Mouse (Mus musculus): ENCODE data around the gene Prrg4. TPM values are rescaled to one million over a fixed set of nuclear protein-coding genes. Genes with fewer than 3 reads are reported as not detected.
A peak's percentile ranks its signal among the peaks of the same experiment; 100 is the strongest.
"Not testable (repeated sequence)": the region's sequence is repeated elsewhere in the genome, so short reads cannot be mapped to it uniquely, and the experiment has no call there.

Prrg4 gene
- 0.48 and 0.76 TPM in 2 replicates for polyA plus RNA-seq (2015; fragmentation: Nextera tagmentation; extraction: Ambion mirVana)

- TF ChIP-seq CTCF (IDR thresholded peaks at IDR 0.05; ENCODE audit: low read depth), result peak; percentile 67
- Histone ChIP-seq H3K27me3 (replicated peaks; ENCODE audit: control insufficient read depth, insufficient read depth, low read length) (0 out of 2 replicates have a peak, but pooled peaks cover 2% of the 10 kb centered on the region), H3K27ac (ENCODE audit: low read depth, low read length) (no peak within 1 kb of the TSS), H3K9ac (ENCODE audit: low read depth, low read length) (peak within 1 kb of the TSS; percentile 47), H3K36me3 (ENCODE audit: control insufficient read depth, insufficient read depth) (no peaks in the 10 kb centered on the region), H3K9me3 (ENCODE audit: control insufficient read depth) (no peaks in the 10 kb centered on the region), H3K4me3 (ENCODE audit: low read depth, low read length) (peak within 1 kb of the TSS; percentile 47), H3K4me1 (replicated peaks; ENCODE audit: control insufficient read depth, insufficient read depth, low read length) (no peaks in the 10 kb centered on the region), H3K4me2 (replicated peaks; ENCODE audit: low read depth) (peak within 1 kb of the TSS; percentile 90)
- under 1% methylated on average over 59 of the region's 62 CpGs for WGBS
- peak; percentile 86 for ATAC-seq
Measured at GRCm38 (mm10) chr2:104849276-104849990, at the start of gene Prrg4. Gene Prrg4, minus strand, starts transcription at chr2:104849876.

- Histone ChIP-seq H3K27ac (ENCODE audit: low read depth, low read length) (no peak overlapping the region), H3K4me3 (ENCODE audit: low read depth, low read length) (no peak overlapping the region), H3K36me3 (ENCODE audit: control insufficient read depth, insufficient read depth) (no peaks in the 10 kb centered on the region), H3K27me3 (replicated peaks; ENCODE audit: control insufficient read depth, insufficient read depth, low read length) (no peaks in the 10 kb centered on the region), H3K4me1 (replicated peaks; ENCODE audit: control insufficient read depth, insufficient read depth, low read length) (no peaks in the 10 kb centered on the region), H3K9ac (ENCODE audit: low read depth, low read length) (no peak overlapping the region), H3K9me3 (ENCODE audit: control insufficient read depth) (no peaks in the 10 kb centered on the region), H3K4me2 (replicated peaks; ENCODE audit: low read depth) (no peak overlapping the region; the same call in 1 of the 2 replicates)
- WGBS, result 15% methylated on average over 10 of the region's 10 CpGs
- ATAC-seq, result peak; percentile 38; the same call in 1 of the 2 replicates
- peak; percentile 96 for TF ChIP-seq CTCF (IDR thresholded peaks at IDR 0.05; ENCODE audit: low read depth)
Measured at GRCm38 (mm10) chr2:104887882-104888566, 38.3 kb upstream of the Prrg4 start.

GRCm38 (mm10) chr2:104887331-104887730, 37.7 kb upstream of the Prrg4 start:
- 62% methylated on average over 2 of the region's 2 CpGs for WGBS
- not testable (repeated sequence) for H3K36me3 ChIP-seq (ENCODE audit: control insufficient read depth, insufficient read depth); H3K27ac ChIP-seq (ENCODE audit: low read depth, low read length); H3K4me1 ChIP-seq (replicated peaks; ENCODE audit: control insufficient read depth, insufficient read depth, low read length); H3K4me3 ChIP-seq (ENCODE audit: low read depth, low read length); H3K27me3 ChIP-seq (replicated peaks; ENCODE audit: control insufficient read depth, insufficient read depth, low read length); H3K9me3 ChIP-seq (ENCODE audit: control insufficient read depth); ATAC-seq; H3K9ac ChIP-seq (ENCODE audit: low read depth, low read length); H3K4me2 ChIP-seq (replicated peaks; ENCODE audit: low read depth)

GRCm38 (mm10) chr2:104886109-104886508, 36.4 kb upstream of the Prrg4 start:
- H3K27ac ChIP-seq (ENCODE audit: low read depth, low read length), result no peak overlapping the region
- no peaks in the 10 kb centered on the region for H3K27me3 ChIP-seq (replicated peaks; ENCODE audit: control insufficient read depth, insufficient read depth, low read length)
- 89% methylated on average over 18 of the region's 18 CpGs for WGBS
- H3K9me3 ChIP-seq (ENCODE audit: control insufficient read depth), result no peaks in the 10 kb centered on the region
- ATAC-seq, result no peak
- no peak overlapping the region for H3K4me3 ChIP-seq (ENCODE audit: low read depth, low read length)
- H3K4me1 ChIP-seq (replicated peaks; ENCODE audit: control insufficient read depth, insufficient read depth, low read length), result no peaks in the 10 kb centered on the region
- no peak overlapping the region for H3K9ac ChIP-seq (ENCODE audit: low read depth, low read length)
- no peaks in the 10 kb centered on the region for H3K36me3 ChIP-seq (ENCODE audit: control insufficient read depth, insufficient read depth)
- no peak overlapping the region for H3K4me2 ChIP-seq (replicated peaks; ENCODE audit: low read depth)
- TF ChIP-seq CTCF (IDR thresholded peaks at IDR 0.05; ENCODE audit: low read depth), result no peak

- Histone ChIP-seq H3K9ac (ENCODE audit: low read depth, low read length) (no peak overlapping the region), H3K4me2 (replicated peaks; ENCODE audit: low read depth) (no peak overlapping the region), H3K9me3 (ENCODE audit: control insufficient read depth) (no peaks in the 10 kb centered on the region), H3K27me3 (replicated peaks; ENCODE audit: control insufficient read depth, insufficient read depth, low read length) (no peaks in the 10 kb centered on the region), H3K4me1 (replicated peaks; ENCODE audit: control insufficient read depth, insufficient read depth, low read length) (no peaks in the 10 kb centered on the region), H3K27ac (ENCODE audit: low read depth, low read length) (no peak overlapping the region), H3K36me3 (ENCODE audit: control insufficient read depth, insufficient read depth) (no peaks in the 10 kb centered on the region), H3K4me3 (ENCODE audit: low read depth, low read length) (no peak overlapping the region)
- 83% methylated on average over 8 of the region's 8 CpGs for WGBS
- no peak for ATAC-seq
- TF ChIP-seq CTCF (IDR thresholded peaks at IDR 0.05; ENCODE audit: low read depth), result no peak
Measured at GRCm38 (mm10) chr2:104878794-104879193, 29.1 kb upstream of the Prrg4 start.

- H3K4me1 ChIP-seq (replicated peaks; ENCODE audit: control insufficient read depth, insufficient read depth, low read length), result no peaks in the 10 kb centered on the region
- H3K9me3 ChIP-seq (ENCODE audit: control insufficient read depth), result no peaks in the 10 kb centered on the region
- H3K9ac ChIP-seq (ENCODE audit: low read depth, low read length), result no peak overlapping the region
- no peak for TF ChIP-seq CTCF (IDR thresholded peaks at IDR 0.05; ENCODE audit: low read depth)
- no peak overlapping the region for H3K27ac ChIP-seq (ENCODE audit: low read depth, low read length)
- ATAC-seq, result no peak
- no peaks in the 10 kb centered on the region for H3K36me3 ChIP-seq (ENCODE audit: control insufficient read depth, insufficient read depth)
- H3K4me3 ChIP-seq (ENCODE audit: low read depth, low read length), result no peak overlapping the region
- no peaks in the 10 kb centered on the region for H3K27me3 ChIP-seq (replicated peaks; ENCODE audit: control insufficient read depth, insufficient read depth, low read length)
- no peak overlapping the region for H3K4me2 ChIP-seq (replicated peaks; ENCODE audit: low read depth)
- WGBS, result 66% methylated on average over 3 of the region's 3 CpGs
Measured at GRCm38 (mm10) chr2:104869101-104869500, 19.4 kb upstream of the Prrg4 start.
